Mouse (Mus musculus) megakaryocyte, embryonic 14.5 days (primary cell): ENCODE results near the gene 0610030E20Rik.

Experiments used
- FLI1 ChIP-seq: IDR thresholded peaks from 2 replicates; pipeline ENCODE4 v1.6.1; 2012; ENCODE audit warnings: low read length, inconsistent platforms, mixed read lengths
- GATA1 ChIP-seq: IDR thresholded peaks from 3 replicates; pipeline ENCODE4 v1.6.1; 2012; ENCODE audit warnings: mixed read lengths, low read length, inconsistent platforms, borderline replicate concordance

DNA sequence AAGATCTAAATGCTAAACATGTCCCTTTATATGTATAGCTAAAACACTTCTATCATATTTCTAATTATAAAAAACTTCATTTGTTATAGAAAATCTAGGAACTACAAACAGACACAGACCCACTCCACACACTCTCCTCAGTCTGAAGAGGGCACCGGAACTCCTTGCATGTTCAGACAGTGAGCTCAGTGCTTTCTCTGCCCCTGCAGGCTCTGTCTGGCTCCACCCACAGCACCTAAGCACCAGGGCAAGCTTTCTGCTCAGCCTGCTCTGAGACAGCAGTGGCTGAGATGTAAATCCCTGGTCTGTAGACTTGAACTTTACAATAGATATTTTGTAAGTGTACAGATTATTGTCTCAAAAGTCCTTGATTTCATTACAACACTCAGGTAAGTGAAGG, 31.1 kb upstream of the 0610030E20Rik start:
- no peak for TF ChIP-seq GATA1
- no peak for TF ChIP-seq FLI1
